Mouse (Mus musculus): ENCODE data around the gene Usp12. TPM values are rescaled to one million over a fixed set of nuclear protein-coding genes. Genes with fewer than 3 reads are reported as not detected.

Gene Usp12
- polyA plus RNA-seq (2012; rRNA removed), result 5.8 and 16.7 TPM in 2 replicates

GRCm38 (mm10) chr5:146794853-146795252 lies at the start of gene Usp12:
Gene Usp12, minus strand, starts transcription at chr5:146795006.
- whole genome bisulfite sequencing, result under 1% methylated on average over 27 of the region's 51 CpGs
- Histone ChIP-seq H3K27me3 (ENCODE audit: control insufficient read depth, insufficient read depth, low read length) (no peaks in the 10 kb centered on the region), H3K27ac (ENCODE audit: insufficient read depth, low read depth, low read length) (peak within 1 kb of the TSS; percentile 80), H3K4me1 (ENCODE audit: control insufficient read depth, insufficient read depth, insufficient read length, low read length) (peaks cover 26% of the 10 kb centered on the region), H3K36me3 (ENCODE audit: control insufficient read depth, insufficient read depth, low read length) (no peaks in the 10 kb centered on the region), H3K4me3 (ENCODE audit: low read depth, low read length) (peak within 1 kb of the TSS; percentile 99)
- no peak for TF ChIP-seq POLR2A (IDR thresholded peaks at IDR 0.05; ENCODE audit: low read depth, low read length)

GRCm38 (mm10) chr5:146844301-146844941 lies 49.6 kb upstream of the Usp12 start:
- Histone ChIP-seq H3K36me3 (ENCODE audit: control insufficient read depth, insufficient read depth, low read length) (no peaks in the 10 kb centered on the region), H3K4me3 (ENCODE audit: low read depth, low read length) (peak overlapping the region; percentile 66), H3K4me1 (ENCODE audit: control insufficient read depth, insufficient read depth, insufficient read length, low read length) (peaks cover 5% of the 10 kb centered on the region), H3K27ac (ENCODE audit: insufficient read depth, low read depth, low read length) (no peak overlapping the region), H3K27me3 (ENCODE audit: control insufficient read depth, insufficient read depth, low read length) (no peaks in the 10 kb centered on the region)
- 25% methylated on average over 6 of the region's 6 CpGs for WGBS
- no peak for TF ChIP-seq CTCF (IDR thresholded peaks at IDR 0.05; ENCODE audit: extremely low read depth, insufficient read length, insufficient replicate concordance, low read depth, low read length)
- TF ChIP-seq POLR2A (IDR thresholded peaks at IDR 0.05; ENCODE audit: low read depth, low read length), result no peak

- no peaks in the 10 kb centered on the region for H3K27me3 ChIP-seq (ENCODE audit: control insufficient read depth, insufficient read depth, low read length)
- no peak overlapping the region for H3K4me3 ChIP-seq (ENCODE audit: low read depth, low read length)
- no peak for TF ChIP-seq CTCF (IDR thresholded peaks at IDR 0.05; ENCODE audit: extremely low read depth, insufficient read length, insufficient replicate concordance, low read depth, low read length)
- TF ChIP-seq POLR2A (IDR thresholded peaks at IDR 0.05; ENCODE audit: low read depth, low read length), result no peak
- H3K36me3 ChIP-seq (ENCODE audit: control insufficient read depth, insufficient read depth, low read length), result peaks cover 12% of the 10 kb centered on the region
- peaks cover 5% of the 10 kb centered on the region for H3K4me1 ChIP-seq (ENCODE audit: control insufficient read depth, insufficient read depth, insufficient read length, low read length)
- H3K27ac ChIP-seq (ENCODE audit: insufficient read depth, low read depth, low read length), result no peak overlapping the region
- WGBS, result 88% methylated on average over 4 of the region's 4 CpGs
Observed at GRCm38 (mm10) chr5:146841996-146842395, 47.2 kb upstream of the Usp12 start.

- no peak for TF ChIP-seq CTCF (IDR thresholded peaks at IDR 0.05; ENCODE audit: extremely low read depth, insufficient read length, insufficient replicate concordance, low read depth, low read length)
- no peak for TF ChIP-seq POLR2A (IDR thresholded peaks at IDR 0.05; ENCODE audit: low read depth, low read length)
- WGBS, result 82% methylated on average over 5 of the region's 5 CpGs
- Histone ChIP-seq H3K4me3 (ENCODE audit: low read depth, low read length) (no peak overlapping the region), H3K4me1 (ENCODE audit: control insufficient read depth, insufficient read depth, insufficient read length, low read length) (peaks cover 5% of the 10 kb centered on the region), H3K27ac (ENCODE audit: insufficient read depth, low read depth, low read length) (no peak overlapping the region), H3K27me3 (ENCODE audit: control insufficient read depth, insufficient read depth, low read length) (no peaks in the 10 kb centered on the region), H3K36me3 (ENCODE audit: control insufficient read depth, insufficient read depth, low read length) (peaks cover 19% of the 10 kb centered on the region)
Observed at GRCm38 (mm10) chr5:146841301-146841700, 46.5 kb upstream of the Usp12 start.

- peaks cover 26% of the 10 kb centered on the region for H3K36me3 ChIP-seq (ENCODE audit: control insufficient read depth, insufficient read depth, low read length)
- 63% methylated on average over 4 of the region's 4 CpGs for WGBS
- H3K27me3 ChIP-seq (ENCODE audit: control insufficient read depth, insufficient read depth, low read length), result no peaks in the 10 kb centered on the region
- no peak overlapping the region for H3K4me3 ChIP-seq (ENCODE audit: low read depth, low read length)
- peaks cover 2% of the 10 kb centered on the region; the same call in 1 of the 2 replicates for H3K4me1 ChIP-seq (ENCODE audit: control insufficient read depth, insufficient read depth, insufficient read length, low read length)
- no peak overlapping the region for H3K27ac ChIP-seq (ENCODE audit: insufficient read depth, low read depth, low read length)
- no peak for TF ChIP-seq CTCF (IDR thresholded peaks at IDR 0.05; ENCODE audit: extremely low read depth, insufficient read length, insufficient replicate concordance, low read depth, low read length)
- no peak for TF ChIP-seq POLR2A (IDR thresholded peaks at IDR 0.05; ENCODE audit: low read depth, low read length)
Observed at GRCm38 (mm10) chr5:146840422-146840821, 45.6 kb upstream of the Usp12 start.

GRCm38 (mm10) chr5:146839760-146840159 lies 45.0 kb upstream of the Usp12 start:
- Histone ChIP-seq H3K27ac (ENCODE audit: insufficient read depth, low read depth, low read length) (no peak overlapping the region), H3K4me1 (ENCODE audit: control insufficient read depth, insufficient read depth, insufficient read length, low read length) (no peaks in the 10 kb centered on the region; the same call in 1 of the 2 replicates), H3K4me3 (ENCODE audit: low read depth, low read length) (no peak overlapping the region), H3K36me3 (ENCODE audit: control insufficient read depth, insufficient read depth, low read length) (peaks cover 32% of the 10 kb centered on the region), H3K27me3 (ENCODE audit: control insufficient read depth, insufficient read depth, low read length) (no peaks in the 10 kb centered on the region)
- TF ChIP-seq POLR2A (IDR thresholded peaks at IDR 0.05; ENCODE audit: low read depth, low read length) (no peak), CTCF (IDR thresholded peaks at IDR 0.05; ENCODE audit: extremely low read depth, insufficient read length, insufficient replicate concordance, low read depth, low read length) (no peak)
- WGBS, result 79% methylated on average over 5 of the region's 5 CpGs

- WGBS, result 54% methylated on average over 12 of the region's 12 CpGs
- TF ChIP-seq CTCF (IDR thresholded peaks at IDR 0.05; ENCODE audit: extremely low read depth, insufficient read length, insufficient replicate concordance, low read depth, low read length) (no peak), POLR2A (IDR thresholded peaks at IDR 0.05; ENCODE audit: low read depth, low read length) (no peak)
- Histone ChIP-seq H3K4me1 (ENCODE audit: control insufficient read depth, insufficient read depth, insufficient read length, low read length) (no peaks in the 10 kb centered on the region), H3K4me3 (ENCODE audit: low read depth, low read length) (no peak overlapping the region), H3K27ac (ENCODE audit: insufficient read depth, low read depth, low read length) (no peak overlapping the region), H3K27me3 (ENCODE audit: control insufficient read depth, insufficient read depth, low read length) (no peaks in the 10 kb centered on the region), H3K36me3 (ENCODE audit: control insufficient read depth, insufficient read depth, low read length) (peaks cover 35% of the 10 kb centered on the region)
Observed at GRCm38 (mm10) chr5:146838836-146839648, 44.2 kb upstream of the Usp12 start.
